Mouse (Mus musculus) gastrocnemius, adult 2 months (tissue): ENCODE results near the gene Rnaseh2b. TPM values are rescaled to one million over a fixed set of nuclear protein-coding genes. Genes with fewer than 3 reads are reported as not detected.

Experiments
- DNase-seq: peaks from one replicate; pipeline ENCODE4 v3.0.0; 2022
- H3K27ac ChIP-seq: fragments of 200-600 bp; 2 replicates; pipeline ENCODE4 v1.8.1; 2022; ENCODE audit warnings: mild to moderate bottlenecking
- H3K4me3 ChIP-seq: fragments of 200-600 bp; 2 replicates; pipeline ENCODE4 v1.8.1; 2022; ENCODE audit warnings: mild to moderate bottlenecking, moderate library complexity
- CTCF ChIP-seq: fragments of 200-600 bp; IDR thresholded peaks from 2 replicates; pipeline ENCODE4 v1.8.1; 2022; ENCODE audit warnings: antibody characterized with exemption, mild to moderate bottlenecking, moderate library complexity
- intact Hi-C: fragments of 180-260 bp; cut with DNase I; formaldehyde crosslinking; loops from one replicate; pipeline ENCODE4 v1.15.1; 2025
- total RNA-seq, 2 experiments: library from RNA; stranded (reverse); gene quantifications; 2 replicates each; pipeline ENCODE4 v1.2.3; 2021

The Rnaseh2b gene
- total RNA-seq, 2 experiments from 2014 or later: 4.2 to 6.4 TPM

- no peak overlapping the region for H3K27ac ChIP-seq
- intact Hi-C loops: no loop called here
- TF ChIP-seq CTCF: no peak
- H3K4me3 ChIP-seq: no peak overlapping the region
- no peak for DNase-seq
These were observed 21.5 kb upstream of the Rnaseh2b start for GRCm38 (mm10) chr14:62270698-62271396.

GRCm38 (mm10) chr14:62273604-62274003, 18.8 kb upstream of the Rnaseh2b start:
- DNase-seq: no peak
- intact Hi-C loops: no loop called here
- peak overlapping the region; percentile 20; the same call in 1 of the 2 replicates for H3K27ac ChIP-seq
- TF ChIP-seq CTCF: no peak
- H3K4me3 ChIP-seq: no peak overlapping the region

GRCm38 (mm10) chr14:62282974-62283373, 9.4 kb upstream of the Rnaseh2b start:
- TF ChIP-seq CTCF: no peak
- DNase-seq: no peak
- Histone ChIP-seq H3K27ac (no peak overlapping the region), H3K4me3 (no peak overlapping the region)
- intact Hi-C loops: no loop called here

GRCm38 (mm10) chr14:62288731-62289130, 3.7 kb upstream of the Rnaseh2b start:
- Histone ChIP-seq H3K4me3 (no peak overlapping the region), H3K27ac (no peak overlapping the region)
- no peak for TF ChIP-seq CTCF
- DNase-seq: no peak
- intact Hi-C loops: no loop called here

GRCm38 (mm10) chr14:62291406-62291987, 892 bp upstream of the Rnaseh2b start:
- no peak overlapping the region for H3K27ac ChIP-seq
- DNase-seq: no peak
- no peak overlapping the region for H3K4me3 ChIP-seq
- intact Hi-C loops: no loop called here
- TF ChIP-seq CTCF: no peak

- Histone ChIP-seq H3K4me3 (peak overlapping the region; percentile 73), H3K27ac (no peak overlapping the region)
- intact Hi-C loops: no loop called here
- DNase-seq: no peak
- TF ChIP-seq CTCF: no peak
These were observed 262 bp upstream of the Rnaseh2b start for GRCm38 (mm10) chr14:62292166-62292487.

DNA sequence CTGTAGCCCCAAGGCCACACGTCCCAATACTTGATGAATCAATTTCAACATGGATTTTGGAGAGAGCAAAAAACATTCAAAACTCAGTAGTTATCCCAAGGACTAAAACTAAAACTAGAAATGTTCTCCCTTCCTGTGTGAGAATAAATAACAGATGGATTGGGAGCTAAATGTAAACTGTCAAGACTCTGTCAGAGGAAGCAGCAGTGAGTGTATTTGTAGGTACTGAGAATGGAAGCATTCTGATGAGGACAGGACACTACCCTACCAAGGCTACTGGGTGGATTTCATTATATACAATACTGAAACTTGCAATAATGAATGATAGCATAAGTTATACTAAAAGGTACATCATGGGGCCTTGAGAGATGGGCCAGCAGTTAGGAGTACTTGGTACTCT, 6.4 kb downstream of the Rnaseh2b start:
- Histone ChIP-seq H3K27ac (no peak overlapping the region), H3K4me3 (no peak overlapping the region)
- intact Hi-C loops: no loop called here
- no peak for DNase-seq
- no peak for TF ChIP-seq CTCF

DNA sequence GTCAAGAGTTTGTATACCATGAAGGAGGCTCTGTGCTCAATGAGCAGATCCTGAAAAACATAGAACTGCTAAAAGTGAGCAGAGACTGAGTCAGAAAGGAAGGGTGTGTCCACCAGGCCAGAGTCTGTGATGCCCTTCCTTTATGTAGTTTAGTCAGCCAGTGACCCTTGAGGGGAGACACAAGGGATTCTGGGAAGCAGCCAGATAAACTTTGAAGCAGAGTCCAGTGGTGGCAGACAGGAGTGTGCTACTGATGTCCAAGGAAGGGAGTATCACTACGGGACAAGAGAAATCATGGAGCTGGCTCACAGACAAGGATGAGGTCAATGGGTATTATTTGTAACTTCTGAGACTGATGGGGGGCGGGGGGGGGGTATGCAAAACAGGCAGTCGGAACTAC, 7.6 kb downstream of the Rnaseh2b start:
- no peak overlapping the region for H3K27ac ChIP-seq
- no peak overlapping the region for H3K4me3 ChIP-seq
- TF ChIP-seq CTCF: no peak
- intact Hi-C loops: no loop called here
- no peak for DNase-seq

DNA sequence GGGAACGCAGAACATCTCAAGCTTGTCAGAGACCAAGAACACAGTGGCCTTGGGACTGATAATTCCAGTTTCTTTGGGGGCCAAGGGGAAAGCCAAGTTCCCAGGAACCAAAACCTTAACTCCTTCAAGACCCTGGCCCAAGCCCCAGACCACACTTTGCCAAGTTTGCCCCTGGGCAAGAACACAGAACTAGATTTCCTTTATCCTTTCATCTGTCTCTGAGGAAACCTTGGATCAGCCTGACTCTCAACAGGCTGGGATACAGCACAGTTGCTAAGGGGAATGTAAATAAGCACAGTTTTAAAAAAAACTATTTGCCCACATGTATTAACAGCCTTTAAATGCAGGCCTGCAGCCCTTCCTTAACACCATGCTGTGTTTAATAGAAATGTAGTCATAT, 15.2 kb downstream of the Rnaseh2b start:
- H3K4me3 ChIP-seq: no peak overlapping the region
- TF ChIP-seq CTCF: no peak
- H3K27ac ChIP-seq: no peak overlapping the region
- DNase-seq: no peak
- intact Hi-C loops: no loop called here

DNA sequence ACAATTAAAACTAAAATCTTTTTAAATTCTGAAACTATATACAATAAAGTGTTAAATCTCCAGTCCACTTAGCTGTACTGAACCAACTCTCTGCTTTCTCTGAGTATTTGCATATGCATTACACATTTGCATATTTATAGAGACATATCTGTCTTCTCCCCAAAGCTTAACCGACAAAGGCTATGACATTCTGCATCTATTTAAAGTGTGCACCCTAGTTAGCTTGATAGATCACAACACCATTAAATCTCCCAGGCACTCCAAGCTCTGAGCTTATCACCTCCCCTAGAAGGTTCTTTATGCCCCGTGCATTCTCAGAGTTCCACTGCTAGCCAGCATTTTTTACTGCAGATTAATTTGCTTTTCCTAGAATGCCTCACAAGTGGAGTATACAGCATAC, 16.6 kb downstream of the Rnaseh2b start:
- H3K27ac ChIP-seq: no peak overlapping the region
- no peak for DNase-seq
- H3K4me3 ChIP-seq: no peak overlapping the region
- TF ChIP-seq CTCF: no peak
- intact Hi-C loops: no loop called here

GRCm38 (mm10) chr14:62311672-62312071, 19.3 kb downstream of the Rnaseh2b start:
- no peak for DNase-seq
- Histone ChIP-seq H3K27ac (no peak overlapping the region), H3K4me3 (no peak overlapping the region)
- TF ChIP-seq CTCF: no peak
- intact Hi-C loops: no loop called here

GRCm38 (mm10) chr14:62322581-62323344, 30.4 kb downstream of the Rnaseh2b start:
- peak; percentile 24 for DNase-seq
- intact Hi-C loops: no loop called here
- peak overlapping the region; percentile 0; the same call in 1 of the 2 replicates for H3K27ac ChIP-seq
- no peak overlapping the region for H3K4me3 ChIP-seq
- peak; percentile 2; the same call in 1 of the 2 replicates for TF ChIP-seq CTCF

GRCm38 (mm10) chr14:62323457-62323856, 31.1 kb downstream of the Rnaseh2b start:
- no peak for TF ChIP-seq CTCF
- Histone ChIP-seq H3K4me3 (no peak overlapping the region), H3K27ac (no peak overlapping the region)
- no peak for DNase-seq
- intact Hi-C loops: no loop called here
